Mouse (Mus musculus) CH12.LX (cell line): ENCODE data around the gene Lrrc23. TPM values are rescaled to one million over a fixed set of nuclear protein-coding genes. Genes with fewer than 3 reads are reported as not detected.
A peak's percentile ranks its signal among the peaks of the same experiment; 100 is the strongest.

Source experiments
- DNase-seq: peaks from one replicate; pipeline ENCODE4 v3.0.0-alpha.2; 2013; ENCODE audit errors: extremely low read depth
- H3K27ac ChIP-seq: 2 replicates; pipeline ENCODE4 v1.5.1; 2012; ENCODE audit warnings: low read depth, mild to moderate bottlenecking, control low read depth, moderate library complexity; ENCODE audit not compliant: insufficient read depth
- H3K27me3 ChIP-seq: replicated peaks from 2 replicates; pipeline ENCODE3; 2012; ENCODE audit warnings: inconsistent platforms
- H3K36me3 ChIP-seq, 2 experiments: replicated peaks in 1 of 2; 2 replicates each; pipeline versions ENCODE3 to v1.6.1; 2012; ENCODE audit warnings: inconsistent platforms in 1 of 2, low read length in 1 of 2, mild to moderate bottlenecking in 1 of 2, mixed read lengths in 1 of 2, moderate library complexity in 1 of 2; ENCODE audit not compliant: control insufficient read depth in 1 of 2, insufficient read depth in 1 of 2
- H3K4me1 ChIP-seq, 2 experiments: 2 replicates each; pipeline ENCODE4 v1.6.1; 2012; ENCODE audit warnings: inconsistent platforms in 1 of 2, moderate library complexity in 1 of 2; ENCODE audit not compliant: insufficient read depth in 2 of 2, control insufficient read depth in 1 of 2
- H3K4me2 ChIP-seq: 2 replicates; pipeline ENCODE4 v1.6.1; 2012; ENCODE audit warnings: low read depth, mild to moderate bottlenecking, control low read depth; ENCODE audit not compliant: poor library complexity, insufficient read depth, severe bottlenecking
- H3K4me3 ChIP-seq, 3 experiments: fragments of 150-350 bp in 1 of 3; sonication (generic) in 1 of 3; replicated peaks in 1 of 3; 2 replicates each; pipeline versions ENCODE3 to v1.5.1; 2011 to 2012; ENCODE audit warnings: low read depth in 2 of 3, low read length in 2 of 3, mild to moderate bottlenecking in 2 of 3, moderate library complexity in 2 of 3, control low read depth in 1 of 3, improper control_type of control experiment in 1 of 3, inconsistent platforms in 1 of 3, mixed read lengths in 1 of 3; ENCODE audit not compliant: poor library complexity in 1 of 3
- H3K79me2 ChIP-seq: replicated peaks from 2 replicates; pipeline ENCODE4 v1.6.1; 2012; ENCODE audit warnings: mild to moderate bottlenecking, moderate library complexity; ENCODE audit not compliant: control insufficient read depth, poor library complexity, insufficient read depth, severe bottlenecking; ENCODE audit errors: extremely low read depth
- H3K9ac ChIP-seq: 2 replicates; pipeline ENCODE4 v1.6.1; 2012; ENCODE audit warnings: low read depth, mild to moderate bottlenecking, control low read depth, moderate library complexity; ENCODE audit not compliant: insufficient read depth
- H3K9me3 ChIP-seq: replicated peaks from 2 replicates; pipeline ENCODE3; 2012; ENCODE audit warnings: low read length, inconsistent platforms, mixed read lengths
- BHLHE40 ChIP-seq: IDR thresholded peaks from 2 replicates; pipeline ENCODE4 v1.6.1; 2011; ENCODE audit warnings: mild to moderate bottlenecking, low read depth, low read length, improper control_type of control experiment
- CHD1 ChIP-seq: IDR thresholded peaks from 2 replicates; pipeline ENCODE4 v1.6.1; 2012; ENCODE audit warnings: low read depth, low read length, improper control_type of control experiment, inconsistent platforms
- CHD2 ChIP-seq: IDR thresholded peaks from 2 replicates; pipeline ENCODE4 v1.6.1; 2011; ENCODE audit warnings: low read length, improper control_type of control experiment
- CTCF ChIP-seq, 2 experiments: IDR thresholded peaks in 1 of 2; conservative IDR thresholded peaks in 1 of 2; 2 replicates each; pipeline ENCODE4 v1.5.1; 2011 to 2012; ENCODE audit warnings: low read depth in 2 of 2, low read length in 2 of 2, improper control_type of control experiment in 1 of 2, inconsistent platforms in 1 of 2, mild to moderate bottlenecking in 1 of 2, moderate library complexity in 1 of 2
- E2F4 ChIP-seq: IDR thresholded peaks from 2 replicates; pipeline ENCODE4 v1.6.1; 2011; ENCODE audit warnings: low read depth, low read length, improper control_type of control experiment; ENCODE audit not compliant: insufficient replicate concordance
- ELF1 ChIP-seq: IDR thresholded peaks from 2 replicates; pipeline ENCODE4 v1.6.1; 2014; ENCODE audit warnings: low read depth, mild to moderate bottlenecking, inconsistent platforms, low read length, improper control_type of control experiment
- EP300 ChIP-seq: IDR thresholded peaks from 2 replicates; pipeline ENCODE4 v1.6.1; 2011; ENCODE audit warnings: low read length, improper control_type of control experiment
- HCFC1 ChIP-seq: IDR thresholded peaks from 2 replicates; pipeline ENCODE4 v1.6.1; 2012; ENCODE audit warnings: low read depth, mild to moderate bottlenecking, inconsistent platforms, low read length, improper control_type of control experiment
- IRF4 ChIP-seq: IDR thresholded peaks from 2 replicates; pipeline ENCODE4 v1.6.1; 2014; ENCODE audit warnings: low read depth, mild to moderate bottlenecking, inconsistent platforms, low read length, improper control_type of control experiment
- JUN ChIP-seq: IDR thresholded peaks from 2 replicates; pipeline ENCODE4 v1.6.1; 2011; ENCODE audit warnings: low read depth, mild to moderate bottlenecking, low read length, improper control_type of control experiment, moderate library complexity; ENCODE audit not compliant: insufficient read depth
- KAT2A ChIP-seq: IDR thresholded peaks from 2 replicates; pipeline ENCODE4 v1.6.1; 2012; ENCODE audit warnings: low read length, improper control_type of control experiment, inconsistent platforms; ENCODE audit not compliant: insufficient replicate concordance
- MAFK ChIP-seq: IDR thresholded peaks from 2 replicates; pipeline ENCODE4 v1.6.1; 2011; ENCODE audit warnings: low read length, improper control_type of control experiment; ENCODE audit not compliant: insufficient replicate concordance
- MEF2A ChIP-seq: IDR thresholded peaks from 2 replicates; pipeline ENCODE4 v1.6.1; 2014; ENCODE audit warnings: low read depth, mild to moderate bottlenecking, inconsistent platforms, low read length, improper control_type of control experiment, borderline replicate concordance
- MXI1 ChIP-seq: IDR thresholded peaks from 2 replicates; pipeline ENCODE4 v1.6.1; 2011; ENCODE audit warnings: mild to moderate bottlenecking, low read depth, low read length, improper control_type of control experiment
- MYC ChIP-seq: IDR thresholded peaks from 2 replicates; pipeline ENCODE4 v1.6.1; 2011; ENCODE audit warnings: low read depth, mild to moderate bottlenecking, improper control_type of control experiment, low read length
- NELFE ChIP-seq: IDR thresholded peaks from 2 replicates; pipeline ENCODE4 v1.6.1; 2011; ENCODE audit warnings: low read depth, low read length, improper control_type of control experiment
- PAX5 ChIP-seq: IDR thresholded peaks from 2 replicates; pipeline ENCODE4 v1.6.1; 2012; ENCODE audit warnings: low read length, inconsistent platforms, mixed read lengths
- POLR2A ChIP-seq: IDR thresholded peaks from 2 replicates; pipeline ENCODE4 v1.6.1; 2011; ENCODE audit warnings: low read depth, mild to moderate bottlenecking, improper control_type of control experiment, low read length
- POLR2AphosphoS2 ChIP-seq: IDR thresholded peaks from 2 replicates; pipeline ENCODE4 v1.6.1; 2011; ENCODE audit warnings: low read depth, low read length, improper control_type of control experiment
- RAD21 ChIP-seq: IDR thresholded peaks from 2 replicates; pipeline ENCODE4 v1.6.1; 2011; ENCODE audit warnings: low read depth, mild to moderate bottlenecking, low read length, improper control_type of control experiment, moderate library complexity
- SIN3A ChIP-seq: IDR thresholded peaks from 2 replicates; pipeline ENCODE4 v1.6.1; 2012; ENCODE audit warnings: low read length, improper control_type of control experiment, inconsistent platforms
- SMC3 ChIP-seq: IDR thresholded peaks from 2 replicates; pipeline ENCODE4 v1.6.1; 2011; ENCODE audit warnings: low read depth, low read length, improper control_type of control experiment
- TBP ChIP-seq: conservative IDR thresholded peaks from 2 replicates; pipeline ENCODE4 v1.6.1; 2011; ENCODE audit warnings: low read depth, low read length, improper control_type of control experiment
- TCF12 ChIP-seq: IDR thresholded peaks from 2 replicates; pipeline ENCODE4 v1.6.1; 2014; ENCODE audit warnings: low read depth, mild to moderate bottlenecking, inconsistent platforms, low read length, improper control_type of control experiment
- UBTF ChIP-seq: IDR thresholded peaks from 2 replicates; pipeline ENCODE4 v1.6.1; 2012; ENCODE audit warnings: low read depth, mild to moderate bottlenecking, inconsistent platforms, low read length, improper control_type of control experiment, moderate library complexity
- USF2 ChIP-seq: conservative IDR thresholded peaks from 2 replicates; pipeline ENCODE4 v1.6.1; 2011; ENCODE audit warnings: low read depth, low read length, improper control_type of control experiment
- ZC3H11A ChIP-seq: IDR thresholded peaks from 2 replicates; pipeline ENCODE4 v1.6.1; 2012; ENCODE audit warnings: low read depth, mild to moderate bottlenecking, inconsistent platforms, low read length, improper control_type of control experiment
- ZKSCAN1 ChIP-seq: IDR thresholded peaks from 2 replicates; pipeline ENCODE4 v1.6.1; 2012; ENCODE audit warnings: low read depth, inconsistent platforms, low read length, improper control_type of control experiment, borderline replicate concordance
- ZMIZ1 ChIP-seq: IDR thresholded peaks from 2 replicates; pipeline ENCODE4 v1.6.1; 2012; ENCODE audit warnings: low read depth, mild to moderate bottlenecking, inconsistent platforms, low read length, improper control_type of control experiment
- ZNF384 ChIP-seq: IDR thresholded peaks from 2 replicates; pipeline ENCODE4 v1.6.1; 2012; ENCODE audit warnings: low read depth, low read length, improper control_type of control experiment, inconsistent platforms
- dilution Hi-C: fragments of 300-500 bp; cut with MboI; formaldehyde crosslinking; loops from 2 replicates; pipeline ENCODE4 v1.14.3; 2020; ENCODE audit warnings: low sequenced_read_pairs; ENCODE audit not compliant: extremely low pct_unique_long_range_greater_than_20kb, extremely low pct_ligation_motif_present
- in situ Hi-C: fragments of 300-500 bp; cut with MboI; formaldehyde crosslinking; loops from 3 replicates; pipeline ENCODE4 v1.14.3; 2019; ENCODE audit warnings: low sequenced_read_pairs, low pct_ligation_motif_present, low pct_unique_long_range_greater_than_20kb, mixed read lengths
- polyA plus RNA-seq: library from polyadenylated mRNA; unstranded; fragments of >175 nt; gene quantifications from 2 replicates; pipeline ENCODE4 v1.2.1, GENCODE M21; 2012; ENCODE audit warnings: low read depth; ENCODE audit not compliant: insufficient read length
- total RNA-seq, 2 experiments: library from RNA; depleted of rRNA; stranded (reverse); fragments of 300-350 nt in 1 of 2; fragments of >200 nt in 1 of 2; gene quantifications; 2 replicates each; pipeline ENCODE4 v1.2.3; 2012 to 2014

Lrrc23 gene
- total and polyA plus RNA-seq, 3 experiments, result 0.20 TPM; not detected in 2

DNA sequence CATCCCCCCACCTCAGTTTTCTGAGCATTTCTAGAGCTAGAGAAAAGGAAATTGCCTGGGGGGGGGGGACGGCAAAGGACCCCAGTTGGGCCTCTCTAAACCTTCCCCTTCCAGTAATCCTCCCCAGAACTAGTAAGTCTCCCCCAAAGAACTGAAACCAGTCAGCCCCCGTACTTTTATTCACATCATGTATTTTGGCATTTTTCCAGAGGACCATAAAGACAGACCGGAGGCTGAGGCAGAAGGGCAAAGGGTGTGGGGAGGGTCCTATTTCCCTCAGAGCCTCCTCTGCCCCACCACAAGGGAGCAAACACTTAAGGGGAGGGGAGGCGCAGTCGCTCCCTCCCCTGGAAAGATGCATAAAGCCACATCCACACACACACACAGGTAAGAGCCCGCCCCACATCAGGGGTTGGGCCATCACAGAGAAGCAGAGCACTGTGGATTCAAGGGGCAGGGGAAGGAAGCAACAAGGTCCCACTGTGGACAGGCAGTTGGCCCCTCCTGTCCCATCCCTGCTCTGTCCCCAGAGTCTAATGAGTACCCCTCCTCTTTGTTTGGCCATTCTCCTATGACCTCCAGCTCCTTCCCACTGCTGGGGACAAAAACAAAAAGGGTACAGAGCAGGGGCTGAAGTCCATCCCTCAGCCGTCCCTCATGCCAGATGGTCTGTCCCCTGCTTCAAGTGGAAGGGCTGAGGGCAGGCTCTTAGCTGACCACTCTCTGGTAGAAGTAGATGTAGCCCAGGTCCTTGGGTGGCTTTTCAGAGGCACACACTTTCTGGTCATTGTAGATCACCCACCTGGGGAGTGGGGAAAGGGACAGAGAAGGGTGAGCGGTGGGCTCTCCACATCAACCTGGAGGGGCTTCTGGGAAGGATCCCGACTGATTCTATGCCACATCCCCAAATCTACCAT lies 35.6 kb upstream of the Lrrc23 start:
- Histone ChIP-seq H3K27me3 (no peaks in the 10 kb centered on the region), H3K4me1 (peaks cover 5 to 27% of the 10 kb centered on the region in 2 experiments), H3K9me3 (no peaks in the 10 kb centered on the region), H3K27ac (no peak overlapping the region), H3K4me3 (no peak overlapping the region), H3K4me2 (no peak overlapping the region), H3K79me2 (peaks cover 23% of the 10 kb centered on the region), H3K9ac (no peak overlapping the region), H3K36me3 (peaks cover 69 to 81% of the 10 kb centered on the region in 2 experiments)
- TF ChIP-seq ZC3H11A (no peak), PAX5 (no peak), MYC (no peak), JUN (no peak), MEF2A (no peak), CHD1 (no peak), NELFE (no peak), TBP (no peak), E2F4 (no peak), IRF4 (no peak), RAD21 (no peak), TCF12 (no peak), ZMIZ1 (no peak), SIN3A (no peak), KAT2A (no peak), CHD2 (no peak), ZNF384 (no peak), BHLHE40 (no peak), USF2 (no peak), CTCF (conservative IDR thresholded peaks at IDR 0.05 in 1 of 2, IDR thresholded peaks at IDR 0.05 in 1 of 2; ENCODE audit: low read depth in 2 of 2, low read length in 2 of 2) (no peak)
- DNase-seq, result no peak
- in situ Hi-C loops (no loop called here), dilution Hi-C loops (no loop called here)

DNA sequence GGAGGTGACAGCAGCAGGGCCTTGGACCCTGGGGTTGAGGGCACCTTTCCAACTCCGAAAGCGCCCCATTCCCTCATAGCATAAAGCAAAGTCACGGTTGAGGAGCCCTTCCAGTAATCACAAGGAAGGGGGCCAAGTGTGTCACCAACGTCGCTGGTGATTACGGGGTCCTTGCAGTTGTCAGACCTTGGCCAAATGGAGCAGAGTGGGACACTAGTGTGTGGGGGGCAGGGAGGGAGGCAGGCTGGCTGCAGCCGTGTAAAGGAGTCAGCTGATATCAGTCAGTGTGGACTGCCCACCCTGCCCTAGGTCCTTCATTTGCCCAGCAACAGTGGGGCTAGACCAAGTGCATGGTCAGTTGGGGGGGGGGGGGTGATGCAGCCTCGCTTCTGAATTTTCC lies 34.9 kb upstream of the Lrrc23 start:
- Histone ChIP-seq H3K9ac (no peak overlapping the region), H3K36me3 (peaks cover 67 to 81% of the 10 kb centered on the region in 2 experiments), H3K27ac (no peak overlapping the region), H3K9me3 (no peaks in the 10 kb centered on the region), H3K4me1 (peaks cover 5 to 32% of the 10 kb centered on the region in 2 experiments), H3K4me2 (peak overlapping the region; percentile 83), H3K4me3 (peak overlapping the region in 2 of 3 experiments; percentile 11 to 82), H3K27me3 (no peaks in the 10 kb centered on the region), H3K79me2 (peaks cover 23% of the 10 kb centered on the region)
- TF ChIP-seq ELF1 (no peak), SMC3 (no peak), MXI1 (no peak), POLR2AphosphoS2 (no peak), UBTF (no peak), ZC3H11A (no peak), ZKSCAN1 (no peak), NELFE (no peak), EP300 (no peak), HCFC1 (no peak), E2F4 (no peak), MAFK (no peak), IRF4 (no peak), CHD2 (no peak), SIN3A (no peak), POLR2A (no peak), CTCF (conservative IDR thresholded peaks at IDR 0.05 in 1 of 2, IDR thresholded peaks at IDR 0.05 in 1 of 2; ENCODE audit: low read depth in 2 of 2, low read length in 2 of 2) (no peak)
- in situ Hi-C loops, result no loop called here
- DNase-seq, result no peak
- dilution Hi-C loops, result no loop called here
